Mouse (Mus musculus) liver, embryonic 11.5 days (tissue): ENCODE results near the gene Acsm5. TPM values are rescaled to one million over a fixed set of nuclear protein-coding genes. Genes with fewer than 3 reads are reported as not detected.

Experiments used
- ATAC-seq: fragments of 200-750 bp; cut with Nextera tagmentation; replicated peaks from 2 replicates; pipeline ENCODE4 v1.8.0; 2017; ENCODE audit warnings: moderate number of reproducible peaks, mild to moderate bottlenecking, moderate TSS enrichment, moderate library complexity; ENCODE audit not compliant: low FRiP score
- DNase-seq: peaks from one replicate; pipeline ENCODE4 v3.0.0-alpha.2; 2017; ENCODE audit warnings: low spot score
- H3K27ac ChIP-seq: fragments of 300-500 bp; sonication (generic); 2 replicates; pipeline ENCODE4 v1.5.1; 2014; ENCODE audit warnings: mild to moderate bottlenecking, low read depth, low read length, control low read depth
- H3K27me3 ChIP-seq: fragments of 300-500 bp; sonication (generic); replicated peaks from 2 replicates; pipeline ENCODE4 v1.6.1; 2014; ENCODE audit warnings: low read length, mixed read lengths; ENCODE audit not compliant: control insufficient read depth, insufficient read depth
- H3K36me3 ChIP-seq: fragments of 300-500 bp; sonication (generic); 2 replicates; pipeline ENCODE4 v1.6.1; 2014; ENCODE audit warnings: mild to moderate bottlenecking, low read length, moderate library complexity, mixed read lengths; ENCODE audit not compliant: control insufficient read depth, insufficient read depth
- H3K4me1 ChIP-seq: fragments of 300-500 bp; sonication (generic); replicated peaks from 2 replicates; pipeline ENCODE4 v1.6.1; 2014; ENCODE audit warnings: low read length, mixed read lengths; ENCODE audit not compliant: control insufficient read depth, insufficient read depth
- H3K4me2 ChIP-seq: fragments of 300-500 bp; sonication (generic); 2 replicates; pipeline ENCODE4 v1.6.1; 2014; ENCODE audit warnings: mild to moderate bottlenecking, control low read depth, moderate library complexity
- H3K4me3 ChIP-seq: fragments of 300-500 bp; sonication (generic); 2 replicates; pipeline ENCODE4 v1.5.1; 2014; ENCODE audit warnings: low read depth, low read length, control low read depth
- H3K9ac ChIP-seq: fragments of 300-500 bp; sonication (generic); 2 replicates; pipeline ENCODE4 v1.6.1; 2014; ENCODE audit warnings: low read depth, low read length, control low read depth
- H3K9me3 ChIP-seq: fragments of 300-500 bp; sonication (generic); 2 replicates; pipeline ENCODE4 v1.6.1; 2016; ENCODE audit warnings: low read length, inconsistent platforms, mixed read lengths; ENCODE audit not compliant: control insufficient read depth
- WGBS: fragments of 180-500 bp; shearing (Covaris S2); extraction: QIAGEN DNeasy Blood & Tissue Kit; methylation state at CpG from one replicate; pipeline ENCODE4 v1.1.7; 2014; 5-methylcytosine and 5-hydroxymethylcytosine counted together
- polyA plus RNA-seq: library from polyadenylated mRNA; unstranded; fragments of >200 nt; fragmentation: Nextera tagmentation; extraction: Ambion mirVana; gene quantifications from 2 replicates; pipeline ENCODE4 v1.2.1, GENCODE M21; 2014

Gene Acsm5
- polyA plus RNA-seq, 1 experiment from 2014 or later: not detected

- no peak for DNase-seq
- H3K9me3 ChIP-seq: no peaks in the 10 kb centered on the region
- no peak overlapping the region for H3K4me3 ChIP-seq
- no peaks in the 10 kb centered on the region for H3K36me3 ChIP-seq
- no peak overlapping the region for H3K27ac ChIP-seq
- ATAC-seq: no peak
- no peaks in the 10 kb centered on the region for H3K27me3 ChIP-seq
- H3K4me1 ChIP-seq: no peaks in the 10 kb centered on the region
- H3K9ac ChIP-seq: no peak overlapping the region
- H3K4me2 ChIP-seq: no peak overlapping the region
- WGBS: 70% methylated on average over 2 of the region's 2 CpGs
These were observed 8.3 kb downstream of the Acsm5 start for GRCm38 (mm10) chr7:119527548-119527947.

DNA sequence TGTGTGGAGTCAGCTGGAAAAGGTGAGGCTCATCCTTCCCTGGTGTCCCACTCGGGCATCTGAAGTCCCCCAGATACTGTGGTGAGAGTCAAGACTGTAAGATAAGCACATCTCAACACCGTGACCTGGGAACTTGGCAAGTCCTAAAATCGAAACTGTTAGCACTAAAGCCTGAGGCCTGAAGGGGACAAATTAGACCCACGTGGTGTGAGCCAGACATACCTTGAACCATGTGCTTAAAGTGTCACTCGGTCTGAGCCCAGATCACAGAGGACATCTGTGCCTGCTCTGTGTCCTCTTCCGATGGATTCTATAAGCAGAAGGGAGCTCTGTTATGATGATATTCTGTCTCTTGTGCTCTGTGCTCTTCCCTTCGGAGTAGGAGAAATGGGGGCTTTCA, 9.4 kb downstream of the Acsm5 start:
- WGBS: 59% methylated on average over 7 of the region's 7 CpGs
- Histone ChIP-seq H3K36me3 (no peaks in the 10 kb centered on the region), H3K27me3 (no peaks in the 10 kb centered on the region), H3K4me2 (no peak overlapping the region), H3K4me3 (no peak overlapping the region), H3K4me1 (no peaks in the 10 kb centered on the region), H3K9ac (no peak overlapping the region), H3K27ac (no peak overlapping the region), H3K9me3 (no peaks in the 10 kb centered on the region)
- ATAC-seq: no peak
- no peak for DNase-seq

DNA sequence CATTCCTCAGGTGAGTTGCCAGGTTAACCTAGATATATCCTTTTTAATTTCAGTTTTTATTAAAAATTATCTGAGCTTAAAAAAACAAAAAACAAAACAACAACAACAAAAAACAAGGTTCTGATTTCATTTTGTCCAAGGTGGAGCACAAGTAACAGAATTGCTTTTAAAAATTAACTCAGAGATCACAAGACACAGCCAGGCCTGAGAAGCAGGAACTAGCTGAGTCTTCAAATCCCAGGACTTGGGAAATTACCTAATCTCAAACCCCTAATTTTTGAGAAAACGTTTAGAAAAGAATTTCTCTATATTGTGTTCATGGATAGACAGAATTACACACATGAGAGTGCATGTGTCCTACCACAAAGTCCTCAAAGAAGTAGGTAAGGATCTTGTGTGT, 13.7 kb downstream of the Acsm5 start:
- 38% methylated on average over 1 of the region's 1 CpGs for WGBS
- no peak overlapping the region for H3K27ac ChIP-seq
- no peak overlapping the region for H3K4me2 ChIP-seq
- no peaks in the 10 kb centered on the region for H3K36me3 ChIP-seq
- no peak for ATAC-seq
- H3K9ac ChIP-seq: no peak overlapping the region
- no peak overlapping the region for H3K4me3 ChIP-seq
- no peak for DNase-seq
- no peaks in the 10 kb centered on the region for H3K27me3 ChIP-seq
- no peaks in the 10 kb centered on the region for H3K9me3 ChIP-seq
- no peaks in the 10 kb centered on the region for H3K4me1 ChIP-seq

DNA sequence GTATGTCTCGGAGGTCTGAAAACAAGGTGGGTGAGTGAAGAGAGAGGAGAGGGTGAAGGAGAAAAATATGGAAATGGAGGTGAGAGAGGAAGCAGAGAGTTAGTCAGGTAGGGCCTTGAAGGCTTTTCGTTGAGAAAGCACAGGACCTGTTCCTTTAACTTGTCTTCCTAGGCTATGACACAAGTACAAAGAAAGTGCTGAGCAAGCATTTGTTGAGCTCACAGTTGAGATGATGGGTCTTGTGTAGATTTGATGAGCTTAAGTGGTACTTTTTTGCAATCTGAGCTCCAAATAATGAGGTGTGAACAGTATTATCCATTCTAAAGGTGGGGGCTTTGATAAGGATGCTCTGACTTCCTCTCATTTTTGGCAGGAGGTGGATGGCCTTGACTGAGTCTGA, 15.1 kb downstream of the Acsm5 start:
- no peaks in the 10 kb centered on the region for H3K4me1 ChIP-seq
- H3K9me3 ChIP-seq: no peaks in the 10 kb centered on the region
- no peak overlapping the region for H3K9ac ChIP-seq
- DNase-seq (no peak), ATAC-seq (no peak)
- no peaks in the 10 kb centered on the region for H3K27me3 ChIP-seq
- no peaks in the 10 kb centered on the region for H3K36me3 ChIP-seq
- H3K27ac ChIP-seq: no peak overlapping the region
- H3K4me3 ChIP-seq: no peak overlapping the region
- no peak overlapping the region for H3K4me2 ChIP-seq
- WGBS: 74% methylated on average over 2 of the region's 2 CpGs

GRCm38 (mm10) chr7:119542445-119542844, 23.2 kb downstream of the Acsm5 start:
- Histone ChIP-seq H3K27ac (no peak overlapping the region), H3K9ac (no peak overlapping the region), H3K4me3 (no peak overlapping the region), H3K36me3 (no peaks in the 10 kb centered on the region), H3K27me3 (no peaks in the 10 kb centered on the region), H3K4me1 (no peaks in the 10 kb centered on the region), H3K9me3 (no peaks in the 10 kb centered on the region), H3K4me2 (no peak overlapping the region)
- ATAC-seq (no peak), DNase-seq (no peak)
- WGBS: 64% methylated on average over 2 of the region's 2 CpGs

GRCm38 (mm10) chr7:119545572-119545971, 26.3 kb downstream of the Acsm5 start:
- Histone ChIP-seq H3K27me3 (no peaks in the 10 kb centered on the region), H3K9me3 (no peaks in the 10 kb centered on the region), H3K4me2 (no peak overlapping the region), H3K9ac (no peak overlapping the region), H3K36me3 (no peaks in the 10 kb centered on the region), H3K4me1 (no peaks in the 10 kb centered on the region), H3K4me3 (no peak overlapping the region), H3K27ac (no peak overlapping the region)
- ATAC-seq: no peak
- DNase-seq: no peak

DNA sequence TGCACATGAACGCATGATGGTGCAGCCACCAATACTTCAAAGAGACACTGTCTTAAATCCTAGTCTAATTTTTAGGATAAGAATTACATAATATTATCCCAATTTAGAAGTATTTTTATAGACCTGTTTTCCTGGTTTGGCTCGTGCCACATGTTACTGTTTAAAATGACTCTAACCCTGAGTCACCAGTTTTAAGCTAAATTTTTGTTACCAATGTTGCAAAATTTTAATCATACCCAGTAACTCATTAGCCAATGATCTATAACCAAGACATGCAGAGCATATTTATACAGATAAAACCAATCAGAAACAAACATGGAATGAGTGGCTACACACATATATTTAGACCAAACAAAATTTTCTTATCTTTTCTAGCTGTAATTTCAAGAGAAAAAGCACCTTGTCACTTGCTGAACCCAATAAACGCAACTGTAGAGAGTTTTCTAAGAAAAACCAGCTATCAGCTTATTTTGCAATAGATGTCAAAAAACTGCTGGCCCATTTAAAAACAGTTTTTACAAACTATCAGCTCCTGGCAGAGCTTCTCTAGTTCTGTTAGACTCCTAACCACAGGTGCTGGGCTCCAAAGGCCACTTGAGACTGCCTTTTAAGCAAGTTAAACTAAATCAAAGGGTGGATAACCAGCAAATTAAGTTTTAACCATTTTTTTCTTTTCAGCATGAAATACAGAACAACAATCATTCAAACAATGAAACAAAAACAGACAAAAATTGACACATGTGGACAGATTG, 31.4 kb downstream of the Acsm5 start:
- DNase-seq (no peak), ATAC-seq (no peak)
- no peaks in the 10 kb centered on the region for H3K4me1 ChIP-seq
- 79% methylated on average over 3 of the region's 3 CpGs for WGBS
- H3K27me3 ChIP-seq: no peaks in the 10 kb centered on the region
- no peaks in the 10 kb centered on the region for H3K36me3 ChIP-seq
- H3K4me2 ChIP-seq: no peak overlapping the region
- no peaks in the 10 kb centered on the region for H3K9me3 ChIP-seq
- no peak overlapping the region for H3K4me3 ChIP-seq
- no peak overlapping the region for H3K27ac ChIP-seq
- no peak overlapping the region for H3K9ac ChIP-seq

GRCm38 (mm10) chr7:119554040-119554439, 34.8 kb downstream of the Acsm5 start, which contains the start of gene Acsm2:
Acsm2 (plus strand) TSS chr7:119554340.
- WGBS: 77% methylated on average over 1 of the region's 1 CpGs
- no peaks in the 10 kb centered on the region for H3K4me1 ChIP-seq
- H3K4me3 ChIP-seq: no peak within 1 kb of the TSS
- H3K9ac ChIP-seq: no peak within 1 kb of the TSS
- DNase-seq (no peak), ATAC-seq (no peak)
- no peaks in the 10 kb centered on the region for H3K36me3 ChIP-seq
- H3K9me3 ChIP-seq: no peaks in the 10 kb centered on the region
- no peak within 1 kb of the TSS for H3K27ac ChIP-seq
- no peaks in the 10 kb centered on the region for H3K27me3 ChIP-seq
- H3K4me2 ChIP-seq: no peak within 1 kb of the TSS

DNA sequence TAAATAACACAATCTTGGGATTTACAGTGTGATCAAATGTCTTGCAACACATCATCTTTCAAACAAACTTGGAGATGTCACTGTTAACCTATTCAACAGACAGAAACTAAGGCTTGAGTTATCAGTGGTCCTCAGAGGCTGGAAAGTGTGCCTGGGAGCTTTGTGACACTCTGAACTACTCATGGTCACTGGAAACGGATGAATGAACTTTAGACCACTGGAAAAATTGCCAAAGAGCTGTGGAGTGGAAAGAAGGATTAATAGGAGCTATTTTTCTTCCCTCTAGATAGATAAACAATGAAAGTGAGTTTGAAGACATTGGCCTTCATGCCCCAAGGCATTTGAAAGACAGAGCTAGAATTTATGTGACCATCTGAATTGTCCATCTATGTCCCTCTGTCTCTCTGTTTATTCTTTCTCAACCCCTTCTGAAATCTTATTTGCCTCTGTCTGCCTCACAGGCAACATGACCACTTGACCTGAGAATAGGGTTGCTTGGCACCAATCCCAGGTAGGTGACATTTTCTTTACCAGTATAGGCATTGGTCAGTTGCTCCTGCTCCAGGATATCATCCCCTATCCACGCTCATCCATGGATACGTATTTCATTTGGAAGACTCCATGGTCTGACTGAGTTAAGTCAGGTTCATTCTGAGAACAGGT, 40.7 kb downstream of the Acsm5 start:
- 76% methylated on average over 3 of the region's 3 CpGs for WGBS
- no peak for ATAC-seq

More for the DNA sequence above, 40.7 kb downstream of the Acsm5 start:
- no peaks in the 10 kb centered on the region for H3K36me3 ChIP-seq
- no peak overlapping the region for H3K4me3 ChIP-seq
- H3K27ac ChIP-seq: no peak overlapping the region
- no peak overlapping the region for H3K9ac ChIP-seq
- no peak for DNase-seq
- no peak overlapping the region for H3K4me2 ChIP-seq
- no peaks in the 10 kb centered on the region for H3K4me1 ChIP-seq
- no peaks in the 10 kb centered on the region for H3K27me3 ChIP-seq
- no peaks in the 10 kb centered on the region for H3K9me3 ChIP-seq
